Mouse (Mus musculus) hindbrain, embryonic 10.5 days (tissue): Measurements from ENCODE around the gene Trim12a. TPM values are rescaled to one million over a fixed set of nuclear protein-coding genes. Genes with fewer than 3 reads are reported as not detected.
"Not testable (repeated sequence)": the region's sequence is repeated elsewhere in the genome, so short reads cannot be mapped to it uniquely, and the experiment has no call there.

Experiments
- DNase-seq: peaks from one replicate; pipeline ENCODE4 v3.0.0-alpha.2; 2017; ENCODE audit warnings: low spot score
- H3K27ac ChIP-seq: fragments of 300-500 bp; sonication (generic); 2 replicates; pipeline ENCODE4 v1.5.1; 2016; ENCODE audit warnings: mild to moderate bottlenecking, moderate library complexity
- H3K27me3 ChIP-seq: fragments of 300-500 bp; sonication (generic); 2 replicates; pipeline ENCODE4 v1.6.1; 2016; ENCODE audit warnings: mild to moderate bottlenecking; ENCODE audit not compliant: poor library complexity, insufficient read depth, severe bottlenecking
- H3K36me3 ChIP-seq: fragments of 300-500 bp; sonication (generic); 2 replicates; pipeline ENCODE4 v1.6.1; 2016; ENCODE audit warnings: mild to moderate bottlenecking, moderate library complexity
- H3K4me1 ChIP-seq: fragments of 300-500 bp; sonication (generic); replicated peaks from 2 replicates; pipeline ENCODE4 v1.6.1; 2016; ENCODE audit warnings: mild to moderate bottlenecking
- H3K4me3 ChIP-seq: fragments of 300-500 bp; sonication (generic); 2 replicates; pipeline ENCODE4 v1.5.1; 2016; ENCODE audit warnings: mild to moderate bottlenecking, moderate library complexity
- H3K9me3 ChIP-seq: fragments of 300-500 bp; sonication (generic); 2 replicates; pipeline ENCODE4 v1.6.1; 2016; ENCODE audit warnings: mild to moderate bottlenecking, moderate library complexity
- WGBS: fragments of 180-500 bp; shearing (Covaris S2); methylation state at CpG from one replicate; pipeline ENCODE4 v1.1.7; 2016; 5-methylcytosine and 5-hydroxymethylcytosine counted together
- polyA plus RNA-seq: library from polyadenylated mRNA; unstranded; fragments of >200 nt; fragmentation: Nextera tagmentation; extraction: Ambion mirVana; gene quantifications from 2 replicates; pipeline ENCODE4 v1.2.1, GENCODE M21; 2016

Gene Trim12a
- polyA plus RNA-seq, 1 experiment from 2014 or later: 2.4 TPM

GRCm38 (mm10) chr7:104279361-104279760 lies 35.9 kb downstream of the Trim12a start:
- H3K4me1 ChIP-seq, DNase-seq, H3K36me3 ChIP-seq, H3K27ac ChIP-seq, H3K27me3 ChIP-seq, H3K9me3 ChIP-seq, H3K4me3 ChIP-seq: not testable (repeated sequence)
- WGBS: 88% methylated on average over 3 of the region's 3 CpGs

DNA sequence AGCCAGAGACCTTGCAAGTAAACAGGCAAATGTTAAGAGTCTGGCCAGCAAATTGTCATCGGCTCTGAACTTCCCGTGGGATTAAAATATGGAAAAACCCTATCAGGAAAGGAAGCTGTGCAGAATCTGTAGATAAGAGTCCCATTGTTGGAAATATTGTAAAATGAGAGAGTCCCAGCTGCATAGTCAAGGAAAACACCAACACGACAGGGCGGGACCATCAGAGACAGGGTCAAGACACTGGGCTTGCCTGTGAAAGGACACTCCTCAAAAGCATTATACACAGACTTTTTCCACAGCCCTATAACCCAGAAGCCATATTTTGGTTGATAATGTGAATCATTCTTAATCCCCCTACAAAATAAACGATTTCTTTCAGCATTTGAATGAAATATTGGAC lies 49.9 kb downstream of the Trim12a start:
- not testable (repeated sequence) for DNase-seq, H3K27me3 ChIP-seq, H3K36me3 ChIP-seq, H3K4me3 ChIP-seq, H3K9me3 ChIP-seq, H3K4me1 ChIP-seq, H3K27ac ChIP-seq
- 93% methylated on average over 5 of the region's 5 CpGs for WGBS

- not testable (repeated sequence) for H3K27me3 ChIP-seq, H3K4me3 ChIP-seq, H3K36me3 ChIP-seq, H3K9me3 ChIP-seq, H3K27ac ChIP-seq, H3K4me1 ChIP-seq, DNase-seq
- 89% methylated on average over 4 of the region's 4 CpGs for WGBS
Observed at GRCm38 (mm10) chr7:104260380-104260779, 54.9 kb downstream of the Trim12a start.

Other genes starting within 250 kb of the Trim12a start
- gene Olfr644, start 243.6 kb downstream of the Trim12a start, polyA plus RNA-seq: not detected in 2 replicates
- gene Olfr645, start 230.0 kb downstream of the Trim12a start, polyA plus RNA-seq: not detected in 2 replicates
- not detected in 2 replicates for gene Olfr646, start 210.6 kb downstream of the Trim12a start, polyA plus RNA-seq
- gene Ubqln5, start 185.6 kb downstream of the Trim12a start, polyA plus RNA-seq: not detected in 2 replicates
- not detected in 2 replicates for gene Olfr643, start 178.1 kb downstream of the Trim12a start, polyA plus RNA-seq
- not detected in 2 replicates for gene Ubqln3, start 172.2 kb downstream of the Trim12a start, polyA plus RNA-seq
- not detected in 2 replicates for gene Ubqlnl, start 164.9 kb downstream of the Trim12a start, polyA plus RNA-seq
- not detected in 2 replicates for gene Olfm5, start 150.6 kb downstream of the Trim12a start, polyA plus RNA-seq
- 0.31 and 0.32 TPM in 2 replicates for gene Olfr648, start 132.1 kb downstream of the Trim12a start, polyA plus RNA-seq
- gene Olfr649, start 119.5 kb downstream of the Trim12a start, polyA plus RNA-seq: not detected in 2 replicates
- gene Trim6, start 96.7 kb downstream of the Trim12a start, polyA plus RNA-seq: 3.5 and 5.7 TPM in 2 replicates
- gene Trim34a, start 71.0 kb downstream of the Trim12a start, polyA plus RNA-seq: 0.85 TPM in 2 replicates
- gene Trim5, start 27.4 kb downstream of the Trim12a start, polyA plus RNA-seq: 0.13 TPM in 1 of 2 replicates, not detected in the other
- gene Trim34b, start 14.0 kb upstream of the Trim12a start, polyA plus RNA-seq: not detected in 2 replicates
- 0.51 and 0.67 TPM in 2 replicates for gene Trim12c, start 37.9 kb upstream of the Trim12a start, polyA plus RNA-seq
- gene Trim30b, start 54.4 kb upstream of the Trim12a start, polyA plus RNA-seq: not detected in 2 replicates
- gene Trim30c, start 85.4 kb upstream of the Trim12a start, polyA plus RNA-seq: 0.12 TPM in 1 of 2 replicates, not detected in the other
- 0.26 and 0.56 TPM in 2 replicates for gene Trim30a, start 149.7 kb upstream of the Trim12a start, polyA plus RNA-seq
- gene Trim30d, start 192.4 kb upstream of the Trim12a start, polyA plus RNA-seq: 0.38 TPM in 1 of 2 replicates, not detected in the other
- gene Olfr651, start 234.7 kb upstream of the Trim12a start, polyA plus RNA-seq: not detected in 2 replicates
- not detected in 2 replicates for gene Olfr652, start 245.4 kb upstream of the Trim12a start, polyA plus RNA-seq